Mouse (Mus musculus): ENCODE results near the gene Pcsk6. TPM values are rescaled to one million over a fixed set of nuclear protein-coding genes. Genes with fewer than 3 reads are reported as not detected.

Gene Pcsk6
- polyA plus RNA-seq, 1 experiment from 2014 or later, result 0.51 TPM

DNA sequence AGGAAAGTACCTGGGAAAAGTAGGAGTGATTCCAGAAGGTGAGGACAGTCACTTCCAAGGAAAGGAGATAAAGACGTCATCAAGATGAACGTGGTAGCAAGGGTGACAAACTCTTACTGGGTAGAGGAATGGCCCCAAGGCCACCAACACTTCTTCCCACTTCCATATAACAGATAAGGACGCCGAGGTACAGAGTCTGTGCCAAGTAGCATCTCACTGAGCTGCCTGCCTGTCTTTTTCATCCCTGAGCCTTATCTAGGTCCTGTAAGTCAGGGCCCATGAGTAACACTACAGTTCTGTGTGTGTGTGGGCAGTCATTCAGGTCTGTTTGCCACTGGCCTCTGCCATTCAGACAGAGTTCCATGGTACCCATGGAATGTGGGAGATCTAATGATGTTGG is 23.4 kb downstream of the Pcsk6 start:
- no peaks in the 10 kb centered on the region for H3K27me3 ChIP-seq
- 44% methylated on average over 4 of the region's 4 CpGs for WGBS (ENCODE audit: insufficient replicate concordance)
- H3K4me2 ChIP-seq, result no peak overlapping the region
- no peak for DNase-seq
- H3K27ac ChIP-seq, result no peak overlapping the region
- no peak overlapping the region for H3K9ac ChIP-seq
- H3K4me1 ChIP-seq (replicated peaks), result peaks cover 24% of the 10 kb centered on the region
- no peaks in the 10 kb centered on the region for H3K9me3 ChIP-seq (replicated peaks)
- H3K4me3 ChIP-seq (replicated peaks), result no peak overlapping the region
- no peak for ATAC-seq (ENCODE audit: low read depth)
- no peaks in the 10 kb centered on the region for H3K36me3 ChIP-seq

GRCm38 (mm10) chr7:65885819-65886218 is 24.3 kb downstream of the Pcsk6 start:
- no peak overlapping the region for H3K9ac ChIP-seq
- no peak for ATAC-seq (ENCODE audit: low read depth)
- no peak overlapping the region for H3K27ac ChIP-seq
- H3K4me2 ChIP-seq, result no peak overlapping the region
- H3K36me3 ChIP-seq, result no peaks in the 10 kb centered on the region
- DNase-seq, result no peak
- no peaks in the 10 kb centered on the region for H3K27me3 ChIP-seq
- no peak overlapping the region for H3K4me3 ChIP-seq (replicated peaks)
- WGBS (ENCODE audit: insufficient replicate concordance), result 78% methylated on average over 6 of the region's 6 CpGs
- no peaks in the 10 kb centered on the region for H3K9me3 ChIP-seq (replicated peaks)
- H3K4me1 ChIP-seq (replicated peaks), result peaks cover 16% of the 10 kb centered on the region

DNA sequence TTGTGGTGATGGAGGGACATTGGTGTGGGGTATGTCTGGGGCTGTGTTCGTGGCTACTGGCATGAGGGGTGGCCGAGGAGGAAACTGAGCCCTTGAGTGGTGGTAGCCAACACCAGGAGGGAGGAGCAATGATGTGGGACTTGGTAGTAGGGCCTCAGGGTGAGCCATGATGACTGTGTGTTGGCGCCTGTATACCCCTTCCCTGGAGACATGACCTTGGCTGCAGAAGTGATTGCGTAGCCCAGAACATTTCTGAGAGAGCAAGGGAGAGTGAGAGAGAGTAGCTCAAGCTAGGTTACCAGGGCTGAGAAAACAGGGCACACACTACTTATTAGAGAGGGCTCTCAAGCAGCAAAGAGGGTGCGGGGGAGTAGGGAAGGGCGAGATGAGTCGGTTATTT is 30.3 kb downstream of the Pcsk6 start:
- no peaks in the 10 kb centered on the region for H3K9me3 ChIP-seq (replicated peaks)
- H3K4me3 ChIP-seq (replicated peaks), result no peak overlapping the region
- no peaks in the 10 kb centered on the region for H3K27me3 ChIP-seq
- H3K4me2 ChIP-seq, result no peak overlapping the region
- no peak overlapping the region for H3K27ac ChIP-seq
- ATAC-seq (ENCODE audit: low read depth) (no peak), DNase-seq (no peak)
- no peaks in the 10 kb centered on the region for H3K4me1 ChIP-seq (replicated peaks)
- no peak overlapping the region for H3K9ac ChIP-seq
- H3K36me3 ChIP-seq, result no peaks in the 10 kb centered on the region
- WGBS (ENCODE audit: insufficient replicate concordance), result 71% methylated on average over 7 of the region's 7 CpGs

DNA sequence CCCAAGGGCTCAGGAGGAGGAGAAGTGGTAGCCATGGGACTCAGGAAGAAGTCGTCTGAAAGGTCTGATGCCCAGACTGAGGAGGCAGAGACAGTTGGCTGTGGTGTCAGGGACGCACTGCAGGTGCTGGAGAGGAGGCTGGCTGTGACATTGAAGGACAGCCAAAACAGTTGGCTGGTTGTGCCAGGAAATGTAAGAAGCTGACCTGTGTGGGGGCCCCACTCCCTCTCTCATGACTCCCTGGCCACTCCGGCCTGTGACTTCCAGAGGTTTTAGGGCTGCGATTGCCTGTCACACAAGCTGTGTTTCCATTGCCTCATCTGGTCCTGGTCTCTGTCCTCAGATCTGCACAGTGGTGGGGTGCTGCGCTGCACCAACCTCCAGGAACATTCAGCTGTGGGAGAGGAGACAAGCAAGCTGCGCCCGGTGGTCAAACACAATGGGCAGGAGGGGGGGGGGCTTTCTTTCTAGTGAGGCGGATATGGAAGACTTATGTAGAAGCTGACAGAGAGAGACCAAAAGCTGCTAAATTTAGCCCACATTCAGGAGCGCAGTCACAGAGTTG is 30.8 kb downstream of the Pcsk6 start:
- Histone ChIP-seq H3K36me3 (no peaks in the 10 kb centered on the region), H3K9me3 (replicated peaks) (no peaks in the 10 kb centered on the region), H3K27me3 (no peaks in the 10 kb centered on the region), H3K4me1 (replicated peaks) (no peaks in the 10 kb centered on the region), H3K4me2 (no peak overlapping the region), H3K4me3 (replicated peaks) (no peak overlapping the region), H3K27ac (no peak overlapping the region), H3K9ac (no peak overlapping the region)
- ATAC-seq (ENCODE audit: low read depth) (no peak), DNase-seq (no peak)
- 57% methylated on average over 9 of the region's 9 CpGs for WGBS (ENCODE audit: insufficient replicate concordance)

DNA sequence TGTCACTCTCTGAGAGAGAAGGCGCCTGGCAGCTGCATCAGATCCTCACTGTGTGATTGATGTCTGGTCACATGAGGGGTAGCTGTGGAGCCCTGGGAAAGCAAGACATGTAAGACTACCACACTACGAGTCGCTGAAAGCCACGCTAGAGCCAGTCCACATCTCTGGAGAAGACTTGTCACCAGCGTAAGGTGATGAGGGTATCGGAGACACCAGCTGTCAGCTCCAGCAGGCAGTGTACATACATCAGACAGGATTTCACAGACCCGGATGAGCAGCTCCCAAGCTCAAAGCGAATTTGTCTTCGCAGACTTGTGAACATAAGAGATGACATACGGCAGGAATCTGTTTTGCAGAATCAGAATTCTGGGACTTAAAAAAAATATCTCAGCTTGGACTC is 32.0 kb downstream of the Pcsk6 start:
- no peak overlapping the region for H3K9ac ChIP-seq
- DNase-seq, result no peak
- whole genome bisulfite sequencing (ENCODE audit: insufficient replicate concordance), result 78% methylated on average over 10 of the region's 10 CpGs
- H3K36me3 ChIP-seq, result no peaks in the 10 kb centered on the region
- H3K9me3 ChIP-seq (replicated peaks), result no peaks in the 10 kb centered on the region
- no peak overlapping the region for H3K4me2 ChIP-seq
- H3K4me1 ChIP-seq (replicated peaks), result no peaks in the 10 kb centered on the region
- ATAC-seq (ENCODE audit: low read depth), result no peak
- no peaks in the 10 kb centered on the region for H3K27me3 ChIP-seq
- no peak overlapping the region for H3K4me3 ChIP-seq (replicated peaks)
- no peak overlapping the region for H3K27ac ChIP-seq

DNA sequence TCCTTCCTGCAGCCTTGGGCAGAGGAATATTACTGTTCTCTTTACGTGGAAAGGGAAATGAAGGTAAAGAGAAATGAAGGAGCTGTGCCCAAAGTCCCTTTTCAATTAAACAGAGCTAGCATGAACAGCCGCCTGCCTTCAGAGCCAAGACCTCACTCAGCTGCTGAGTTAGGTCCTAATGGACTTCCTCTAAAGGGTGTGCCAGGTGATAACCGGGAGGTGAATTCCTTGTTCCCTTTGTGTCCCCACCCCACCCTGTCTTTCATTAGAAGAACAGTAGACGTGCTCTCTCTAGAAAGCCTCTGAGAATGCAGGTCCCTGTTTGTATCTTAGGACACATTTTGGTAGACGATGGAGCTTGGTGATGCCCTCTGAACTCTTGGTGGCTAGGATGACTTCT is 33.7 kb downstream of the Pcsk6 start:
- DNase-seq, result no peak
- Histone ChIP-seq H3K9ac (no peak overlapping the region), H3K27me3 (no peaks in the 10 kb centered on the region), H3K9me3 (replicated peaks) (no peaks in the 10 kb centered on the region), H3K27ac (no peak overlapping the region), H3K4me1 (replicated peaks) (no peaks in the 10 kb centered on the region), H3K4me2 (no peak overlapping the region), H3K36me3 (no peaks in the 10 kb centered on the region), H3K4me3 (replicated peaks) (no peak overlapping the region)
- no peak for ATAC-seq (ENCODE audit: low read depth)
- 57% methylated on average over 5 of the region's 5 CpGs for WGBS (ENCODE audit: insufficient replicate concordance)

GRCm38 (mm10) chr7:65901231-65901630 is 39.7 kb downstream of the Pcsk6 start:
- Histone ChIP-seq H3K9me3 (replicated peaks) (no peaks in the 10 kb centered on the region), H3K4me2 (no peak overlapping the region), H3K4me1 (replicated peaks) (peaks cover 10% of the 10 kb centered on the region), H3K27me3 (no peaks in the 10 kb centered on the region), H3K4me3 (replicated peaks) (no peak overlapping the region), H3K9ac (no peak overlapping the region), H3K36me3 (no peaks in the 10 kb centered on the region), H3K27ac (no peak overlapping the region)
- DNase-seq (no peak), ATAC-seq (ENCODE audit: low read depth) (no peak)
- WGBS (ENCODE audit: insufficient replicate concordance), result 66% methylated on average over 11 of the region's 11 CpGs

DNA sequence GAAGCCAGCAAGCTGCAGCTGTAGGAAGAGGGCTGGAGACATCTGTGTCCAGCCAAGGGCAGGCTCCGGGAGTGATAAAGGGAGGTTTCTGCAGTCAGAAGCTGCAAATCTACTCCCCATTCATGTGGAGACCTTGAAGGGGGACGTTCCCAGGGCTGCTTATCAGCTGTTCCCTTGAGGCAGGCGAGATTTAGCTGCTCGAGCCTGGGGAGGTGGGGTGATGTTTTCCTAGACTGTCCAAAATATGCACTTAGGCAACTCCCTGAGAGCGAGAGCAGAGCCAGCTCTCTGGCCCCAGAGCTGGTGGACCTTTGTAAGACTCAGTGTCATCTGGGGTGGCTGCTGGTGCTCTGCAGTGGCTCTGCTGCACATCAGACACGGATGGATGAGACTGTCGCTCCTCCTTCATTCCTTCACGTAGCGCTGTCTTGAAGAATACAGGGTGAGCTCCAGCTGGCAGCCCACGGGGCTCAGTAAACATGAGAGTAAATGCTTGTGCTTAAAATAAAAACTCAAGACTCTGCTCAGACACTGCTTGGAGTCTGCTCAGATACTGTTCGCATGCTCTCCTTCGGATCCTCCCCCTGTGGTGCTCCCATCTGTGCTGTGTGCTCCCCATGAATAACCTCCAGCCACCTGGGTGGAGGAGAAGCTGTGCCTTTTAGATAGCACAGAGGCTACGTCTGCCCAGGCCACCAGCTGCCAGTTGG is 41.1 kb downstream of the Pcsk6 start:
- DNase-seq, result peak; percentile 10
- Histone ChIP-seq H3K27me3 (no peaks in the 10 kb centered on the region), H3K36me3 (no peaks in the 10 kb centered on the region), H3K4me1 (replicated peaks) (peaks cover 10% of the 10 kb centered on the region), H3K4me2 (no peak overlapping the region), H3K9ac (no peak overlapping the region), H3K4me3 (replicated peaks) (no peak overlapping the region), H3K27ac (no peak overlapping the region), H3K9me3 (replicated peaks) (no peaks in the 10 kb centered on the region)
- peak; percentile 55 for ATAC-seq (ENCODE audit: low read depth)
- 39% methylated on average over 13 of the region's 13 CpGs for WGBS (ENCODE audit: insufficient replicate concordance)

GRCm38 (mm10) chr7:65903456-65903855 is 41.9 kb downstream of the Pcsk6 start:
- Histone ChIP-seq H3K27me3 (no peaks in the 10 kb centered on the region), H3K9ac (no peak overlapping the region), H3K36me3 (no peaks in the 10 kb centered on the region), H3K4me3 (replicated peaks) (no peak overlapping the region), H3K27ac (no peak overlapping the region), H3K4me2 (no peak overlapping the region), H3K9me3 (replicated peaks) (no peaks in the 10 kb centered on the region), H3K4me1 (replicated peaks) (peaks cover 10% of the 10 kb centered on the region)
- WGBS (ENCODE audit: insufficient replicate concordance), result 54% methylated on average over 6 of the region's 6 CpGs
- DNase-seq, result no peak
- no peak for ATAC-seq (ENCODE audit: low read depth)

DNA sequence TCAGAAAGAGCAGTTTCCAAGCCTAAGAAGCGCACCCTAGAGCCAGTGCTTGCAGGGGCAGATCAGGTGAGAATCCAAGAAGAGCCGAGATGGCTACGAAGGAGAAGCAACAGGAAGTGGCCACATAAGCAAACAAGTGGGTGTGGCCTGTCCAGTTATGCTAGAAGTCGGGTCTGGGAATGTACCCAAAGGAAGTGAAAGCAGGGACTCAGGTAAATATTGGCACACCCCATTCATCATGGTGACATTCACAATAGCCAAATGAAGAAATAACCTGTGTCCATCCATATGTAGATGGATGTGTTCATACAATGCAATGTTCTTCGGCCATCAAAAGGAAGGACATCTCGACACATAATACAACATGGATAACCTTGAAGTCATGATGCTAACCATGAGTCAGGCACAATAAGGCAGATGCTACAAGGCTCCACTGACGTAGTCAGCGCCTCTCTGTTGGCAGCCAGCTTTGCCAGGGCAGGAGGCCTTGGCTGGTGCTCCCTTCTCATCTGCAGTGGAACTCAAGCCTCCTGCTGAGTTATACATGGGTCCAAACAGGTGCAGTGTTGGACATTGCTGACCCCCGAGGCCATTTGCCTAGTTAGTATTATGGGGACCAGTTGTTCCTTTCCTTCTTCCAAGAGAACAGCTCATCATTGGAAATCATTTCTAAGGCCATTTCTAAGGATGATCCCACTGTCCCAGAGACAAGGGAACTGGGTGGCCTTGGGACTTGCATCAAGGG is 45.2 kb downstream of the Pcsk6 start:
- Histone ChIP-seq H3K4me1 (replicated peaks) (peaks cover 10% of the 10 kb centered on the region), H3K9me3 (replicated peaks) (no peaks in the 10 kb centered on the region), H3K9ac (no peak overlapping the region), H3K27me3 (no peaks in the 10 kb centered on the region), H3K27ac (no peak overlapping the region), H3K4me3 (replicated peaks) (no peak overlapping the region), H3K36me3 (no peaks in the 10 kb centered on the region), H3K4me2 (no peak overlapping the region)
- ATAC-seq (ENCODE audit: low read depth), result no peak
- no peak for DNase-seq
- WGBS (ENCODE audit: insufficient replicate concordance), result 55% methylated on average over 9 of the region's 9 CpGs

DNA sequence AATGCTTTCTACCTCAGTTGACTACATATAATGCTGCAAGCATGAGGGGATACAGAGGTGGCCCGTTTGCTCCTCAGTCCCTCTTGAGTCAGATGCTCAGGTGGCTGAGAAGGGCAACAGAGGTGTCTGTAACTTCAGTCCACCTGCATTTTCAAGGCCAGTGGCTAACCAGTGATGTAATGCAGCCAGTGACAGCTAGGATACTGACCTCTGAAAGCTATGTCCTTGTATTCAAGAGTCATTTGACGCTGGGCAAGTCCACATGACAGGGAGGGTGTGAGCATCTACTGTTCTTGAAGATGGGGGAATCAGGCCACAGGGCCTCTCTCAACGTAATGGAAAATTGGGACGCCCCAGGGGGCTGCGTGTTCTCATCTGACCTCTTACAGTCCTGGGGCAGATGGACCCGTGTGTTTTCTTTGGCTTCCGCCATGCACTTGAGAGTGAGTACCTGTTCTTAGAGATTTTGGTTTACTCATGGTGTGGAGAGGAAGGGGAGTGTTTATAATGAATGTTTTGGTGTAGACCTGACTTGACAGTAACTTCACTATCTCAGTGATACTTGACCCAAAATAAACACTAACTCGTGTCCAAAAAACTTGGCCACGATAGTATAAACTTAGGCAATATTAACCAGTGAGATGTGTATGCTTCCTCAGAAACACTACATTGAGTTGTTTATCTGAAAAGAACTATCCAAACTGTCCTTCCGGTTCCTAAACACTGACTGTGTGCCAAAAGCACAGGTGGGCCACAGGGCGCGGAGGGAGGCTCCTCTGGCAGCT is 48.0 kb downstream of the Pcsk6 start:
- WGBS (ENCODE audit: insufficient replicate concordance), result 70% methylated on average over 12 of the region's 12 CpGs
- no peak overlapping the region for H3K27ac ChIP-seq
- no peak overlapping the region for H3K9ac ChIP-seq
- DNase-seq (no peak), ATAC-seq (ENCODE audit: low read depth) (no peak)
- H3K27me3 ChIP-seq, result no peaks in the 10 kb centered on the region
- H3K4me2 ChIP-seq, result no peak overlapping the region
- H3K4me1 ChIP-seq (replicated peaks), result no peaks in the 10 kb centered on the region
- H3K4me3 ChIP-seq (replicated peaks), result no peak overlapping the region
- H3K9me3 ChIP-seq (replicated peaks), result no peaks in the 10 kb centered on the region
- H3K36me3 ChIP-seq, result no peaks in the 10 kb centered on the region

All from liver, embryonic 13.5 days (tissue).